Mouse (Mus musculus): ENCODE results near the gene Gm867. TPM values are rescaled to one million over a fixed set of nuclear protein-coding genes. Genes with fewer than 3 reads are reported as not detected.
A peak's percentile ranks its signal among the peaks of the same experiment; 100 is the strongest.

Gm867 gene
- polyA plus RNA-seq, 1 experiment = 1.3 TPM

GRCm38 (mm10) chr10:75930304-75930703 lies 10.2 kb downstream of the Gm867 start:
- H3K4me3 ChIP-seq (ENCODE audit: control insufficient read depth, low read depth, low read length) = no peak overlapping the region
- H3K36me3 ChIP-seq (ENCODE audit: control insufficient read depth, insufficient read depth, low read length) = no peaks in the 10 kb centered on the region
- no peak for TF ChIP-seq CTCF (IDR thresholded peaks at IDR 0.05; ENCODE audit: control insufficient read depth, insufficient read depth, insufficient replicate concordance, low read depth, low read length)
- TF ChIP-seq POLR2A (IDR thresholded peaks at IDR 0.05; ENCODE audit: control insufficient read depth, low read depth, low read length) = no peak
- H3K27me3 ChIP-seq (ENCODE audit: control insufficient read depth, insufficient read depth, low read length) = no peaks in the 10 kb centered on the region
- no peak overlapping the region for H3K27ac ChIP-seq (ENCODE audit: control insufficient read depth, insufficient read depth, low read depth, low read length)
- H3K4me1 ChIP-seq (ENCODE audit: control insufficient read depth, insufficient read depth, low read length) = peaks cover 24% of the 10 kb centered on the region

- H3K27me3 ChIP-seq (ENCODE audit: control insufficient read depth, insufficient read depth, low read length) = no peaks in the 10 kb centered on the region
- H3K36me3 ChIP-seq (ENCODE audit: control insufficient read depth, insufficient read depth, low read length) = no peaks in the 10 kb centered on the region
- no peak overlapping the region for H3K27ac ChIP-seq (ENCODE audit: control insufficient read depth, insufficient read depth, low read depth, low read length)
- H3K4me1 ChIP-seq (ENCODE audit: control insufficient read depth, insufficient read depth, low read length) = peaks cover 14% of the 10 kb centered on the region
- no peak for TF ChIP-seq CTCF (IDR thresholded peaks at IDR 0.05; ENCODE audit: control insufficient read depth, insufficient read depth, insufficient replicate concordance, low read depth, low read length)
- no peak for TF ChIP-seq POLR2A (IDR thresholded peaks at IDR 0.05; ENCODE audit: control insufficient read depth, low read depth, low read length)
- no peak overlapping the region for H3K4me3 ChIP-seq (ENCODE audit: control insufficient read depth, low read depth, low read length)
These were observed 14.1 kb downstream of the Gm867 start for GRCm38 (mm10) chr10:75926396-75926795.

- Histone ChIP-seq H3K27me3 (ENCODE audit: control insufficient read depth, insufficient read depth, low read length) (no peaks in the 10 kb centered on the region), H3K27ac (ENCODE audit: control insufficient read depth, insufficient read depth, low read depth, low read length) (no peak overlapping the region), H3K4me3 (ENCODE audit: control insufficient read depth, low read depth, low read length) (no peak overlapping the region), H3K4me1 (ENCODE audit: control insufficient read depth, insufficient read depth, low read length) (peaks cover 11% of the 10 kb centered on the region), H3K36me3 (ENCODE audit: control insufficient read depth, insufficient read depth, low read length) (no peaks in the 10 kb centered on the region)
- TF ChIP-seq CTCF (IDR thresholded peaks at IDR 0.05; ENCODE audit: control insufficient read depth, insufficient read depth, insufficient replicate concordance, low read depth, low read length) = no peak
These were observed 16.1 kb downstream of the Gm867 start for GRCm38 (mm10) chr10:75924324-75924723.

GRCm38 (mm10) chr10:75921726-75922560 lies 18.5 kb downstream of the Gm867 start:
- H3K36me3 ChIP-seq (ENCODE audit: control insufficient read depth, insufficient read depth, low read length) = no peaks in the 10 kb centered on the region; the same call in 1 of the 2 replicates

GRCm38 (mm10) chr10:75921026-75921725 lies 19.3 kb downstream of the Gm867 start, which contains the start of gene Smarcb1:
Gene Smarcb1, minus strand, starts transcription at chr10:75921617.
- no peaks in the 10 kb centered on the region for H3K27me3 ChIP-seq (ENCODE audit: control insufficient read depth, insufficient read depth, low read length)
- peaks cover 11% of the 10 kb centered on the region for H3K4me1 ChIP-seq (ENCODE audit: control insufficient read depth, insufficient read depth, low read length)
- H3K27ac ChIP-seq (ENCODE audit: control insufficient read depth, insufficient read depth, low read depth, low read length) = peak within 1 kb of the TSS; percentile 99
- TF ChIP-seq CTCF (IDR thresholded peaks at IDR 0.05; ENCODE audit: control insufficient read depth, insufficient read depth, insufficient replicate concordance, low read depth, low read length) (no peak), POLR2A (IDR thresholded peaks at IDR 0.05; ENCODE audit: control insufficient read depth, low read depth, low read length) (peak; percentile 77; the same call in 1 of the 2 replicates)
- no peaks in the 10 kb centered on the region; the same call in 1 of the 2 replicates for H3K36me3 ChIP-seq (ENCODE audit: control insufficient read depth, insufficient read depth, low read length)
- peak within 1 kb of the TSS; percentile 100 for H3K4me3 ChIP-seq (ENCODE audit: control insufficient read depth, low read depth, low read length)

More at GRCm38 (mm10) chr10:75921726-75922560, 18.5 kb downstream of the Gm867 start:
- Histone ChIP-seq H3K4me3 (ENCODE audit: control insufficient read depth, low read depth, low read length) (peak overlapping the region; percentile 100), H3K4me1 (ENCODE audit: control insufficient read depth, insufficient read depth, low read length) (peaks cover 11% of the 10 kb centered on the region), H3K27ac (ENCODE audit: control insufficient read depth, insufficient read depth, low read depth, low read length) (peak overlapping the region; percentile 99), H3K27me3 (ENCODE audit: control insufficient read depth, insufficient read depth, low read length) (no peaks in the 10 kb centered on the region)
- no peak for TF ChIP-seq POLR2A (IDR thresholded peaks at IDR 0.05; ENCODE audit: control insufficient read depth, low read depth, low read length)
- TF ChIP-seq CTCF (IDR thresholded peaks at IDR 0.05; ENCODE audit: control insufficient read depth, insufficient read depth, insufficient replicate concordance, low read depth, low read length) = no peak; the same call in 1 of the 2 replicates

DNA sequence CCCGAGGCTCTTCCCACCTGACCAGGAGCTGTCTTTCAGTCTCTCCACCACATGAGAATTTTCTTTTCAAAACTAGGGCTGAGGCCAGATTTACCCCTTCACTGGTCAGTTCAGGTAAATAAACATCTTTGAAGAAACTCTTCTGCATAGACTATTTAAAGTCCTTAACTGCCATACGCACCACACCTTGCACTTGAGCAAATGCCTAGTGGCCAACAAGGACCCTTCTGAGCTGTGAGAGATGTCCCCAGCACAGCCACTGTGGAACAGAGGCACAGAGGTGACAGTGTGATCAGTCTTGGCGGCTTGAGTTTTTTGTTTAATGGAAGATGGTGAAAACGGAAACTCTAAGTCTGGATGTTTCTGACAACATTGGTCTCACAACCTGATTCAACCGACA lies 21.4 kb downstream of the Gm867 start:
- Histone ChIP-seq H3K36me3 (ENCODE audit: control insufficient read depth, insufficient read depth, low read length) (no peaks in the 10 kb centered on the region; the same call in 1 of the 2 replicates), H3K27me3 (ENCODE audit: control insufficient read depth, insufficient read depth, low read length) (no peaks in the 10 kb centered on the region), H3K4me1 (ENCODE audit: control insufficient read depth, insufficient read depth, low read length) (peaks cover 11% of the 10 kb centered on the region), H3K27ac (ENCODE audit: control insufficient read depth, insufficient read depth, low read depth, low read length) (no peak overlapping the region), H3K4me3 (ENCODE audit: control insufficient read depth, low read depth, low read length) (no peak overlapping the region)
- TF ChIP-seq POLR2A (IDR thresholded peaks at IDR 0.05; ENCODE audit: control insufficient read depth, low read depth, low read length) (no peak), CTCF (IDR thresholded peaks at IDR 0.05; ENCODE audit: control insufficient read depth, insufficient read depth, insufficient replicate concordance, low read depth, low read length) (no peak)

DNA sequence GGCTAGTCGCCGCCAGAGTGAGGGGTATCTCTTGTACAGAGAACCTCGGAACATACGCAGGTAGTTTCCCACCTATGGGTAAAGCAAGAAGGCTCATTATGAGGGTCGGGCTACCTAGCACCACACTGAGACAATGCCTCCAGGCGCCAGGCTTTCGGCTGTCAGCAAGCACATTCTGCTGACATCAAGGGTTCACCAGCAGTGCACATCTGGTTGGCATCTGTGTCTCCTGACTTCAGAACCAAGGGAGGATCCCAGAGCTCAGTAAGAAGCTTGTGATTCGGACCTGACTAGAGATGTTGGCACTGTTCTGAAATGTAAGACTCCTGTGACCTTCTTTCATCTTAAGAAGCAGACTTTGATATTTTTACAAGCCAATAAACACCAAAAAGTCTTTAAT lies 23.6 kb downstream of the Gm867 start:
- TF ChIP-seq CTCF (IDR thresholded peaks at IDR 0.05; ENCODE audit: control insufficient read depth, insufficient read depth, insufficient replicate concordance, low read depth, low read length) (no peak), POLR2A (IDR thresholded peaks at IDR 0.05; ENCODE audit: control insufficient read depth, low read depth, low read length) (no peak)
- H3K27me3 ChIP-seq (ENCODE audit: control insufficient read depth, insufficient read depth, low read length) = no peaks in the 10 kb centered on the region
- peaks cover 8% of the 10 kb centered on the region; the same call in 1 of the 2 replicates for H3K4me1 ChIP-seq (ENCODE audit: control insufficient read depth, insufficient read depth, low read length)
- H3K27ac ChIP-seq (ENCODE audit: control insufficient read depth, insufficient read depth, low read depth, low read length) = no peak overlapping the region
- H3K36me3 ChIP-seq (ENCODE audit: control insufficient read depth, insufficient read depth, low read length) = peaks cover 3% of the 10 kb centered on the region
- no peak overlapping the region for H3K4me3 ChIP-seq (ENCODE audit: control insufficient read depth, low read depth, low read length)

Measured in testis, adult 2 months (tissue).